Mouse (Mus musculus) adrenal gland (tissue): ENCODE data around the gene Erg28.

Experiments used
- intact Hi-C: fragments of 180-260 bp; cut with DNase I; formaldehyde crosslinking; loops from one replicate; pipeline ENCODE4 v1.15.1; 2025
- long read RNA-seq, 2 experiments: library from polyadenylated mRNA; unstranded; transcript quantifications; one replicate each; pipeline ENCODE4 v2.0.0; 2020; ENCODE audit warnings: borderline replicate concordance in 1 of 2; ENCODE audit not compliant: insufficient replicate concordance in 1 of 2

The Erg28 gene
- long read RNA-seq, experiment 1, transcript Erg28-201 (5 exons, 1,169 nt) = major isoform, 23 of 26 reads
- long read RNA-seq, experiment 1, partial matches to known transcripts = 0 of 26 reads
- long read RNA-seq, experiment 1, other reads (novel, unspliced or antisense) = 2 of 26 reads
- long read RNA-seq, experiment 2, transcript Erg28-201 (5 exons, 1,169 nt) = major isoform, 42 of 54 reads
- long read RNA-seq, experiment 2, partial matches to known transcripts = 4 of 54 reads
- long read RNA-seq, experiment 2, other reads (novel, unspliced or antisense) = 8 of 54 reads

DNA sequence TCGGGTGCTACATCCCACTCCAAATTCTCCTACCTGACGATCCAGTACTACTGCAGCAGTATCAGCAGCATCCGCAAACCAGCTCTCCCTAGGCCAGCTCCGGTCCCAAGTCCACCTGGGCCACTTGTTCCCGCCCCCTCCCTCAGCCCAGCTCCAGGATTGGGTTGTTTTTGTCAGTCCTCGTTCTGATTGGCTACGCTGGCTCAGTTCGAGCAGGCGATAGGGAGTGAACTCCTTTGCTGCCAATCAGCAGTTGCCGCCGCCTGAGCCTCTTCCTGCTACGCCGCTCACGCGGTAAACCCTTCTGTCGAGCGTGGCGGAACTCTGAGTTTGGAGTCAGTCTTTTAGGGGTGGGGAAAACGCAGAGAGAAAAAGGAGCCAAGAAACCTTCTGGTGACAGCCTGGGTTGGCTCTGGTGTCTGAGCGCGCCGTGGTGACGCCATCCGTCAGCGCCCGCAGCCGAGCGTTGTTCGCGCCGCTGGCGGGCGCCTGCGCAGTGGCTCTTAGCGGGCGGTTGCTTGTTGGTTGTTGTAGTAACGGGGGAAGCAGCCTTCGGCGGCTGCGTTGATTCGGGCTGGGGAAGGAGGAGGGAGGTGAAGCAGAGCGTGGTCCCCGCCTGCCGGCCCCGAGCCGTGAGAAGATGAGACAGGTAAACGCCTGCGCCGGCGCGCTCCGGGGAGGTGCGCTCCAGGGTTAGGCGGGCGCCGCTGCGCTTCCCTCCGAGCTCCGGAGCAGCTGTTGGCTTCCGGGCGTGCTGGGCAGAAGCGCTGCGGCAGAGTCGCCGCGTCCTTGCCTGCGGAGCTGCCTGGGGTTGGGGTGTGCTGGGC, at the start of gene Erg28, which contains the start of gene Ttll5:
Erg28 (minus strand) TSS at position 113 of the 827 bp plus-strand sequence.
Ttll5 (plus strand) TSS at position 222 of the 827 bp plus-strand sequence.
- intact Hi-C loops = no loop called here

DNA sequence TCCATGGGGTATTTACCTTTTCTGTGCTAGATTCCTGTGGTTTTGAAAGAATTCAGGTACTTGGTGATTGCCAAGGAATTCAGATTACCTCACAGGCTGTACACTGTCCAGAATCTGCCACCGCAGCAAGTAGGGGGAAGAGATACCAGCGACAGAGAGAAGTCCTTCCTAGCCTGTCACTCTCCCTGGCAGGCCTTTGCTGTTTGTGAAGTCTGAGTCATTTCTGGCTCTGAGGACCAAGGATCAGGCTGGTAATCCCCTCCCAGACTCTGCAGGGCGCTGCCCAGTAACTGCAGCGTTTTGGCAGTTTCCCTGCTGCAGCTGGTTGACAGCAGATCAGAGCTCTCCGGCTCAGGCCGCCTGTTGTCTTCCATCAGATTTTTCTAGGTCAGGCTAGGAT, 45.1 kb upstream of the Erg28 start:
- intact Hi-C loops = no loop called here

DNA sequence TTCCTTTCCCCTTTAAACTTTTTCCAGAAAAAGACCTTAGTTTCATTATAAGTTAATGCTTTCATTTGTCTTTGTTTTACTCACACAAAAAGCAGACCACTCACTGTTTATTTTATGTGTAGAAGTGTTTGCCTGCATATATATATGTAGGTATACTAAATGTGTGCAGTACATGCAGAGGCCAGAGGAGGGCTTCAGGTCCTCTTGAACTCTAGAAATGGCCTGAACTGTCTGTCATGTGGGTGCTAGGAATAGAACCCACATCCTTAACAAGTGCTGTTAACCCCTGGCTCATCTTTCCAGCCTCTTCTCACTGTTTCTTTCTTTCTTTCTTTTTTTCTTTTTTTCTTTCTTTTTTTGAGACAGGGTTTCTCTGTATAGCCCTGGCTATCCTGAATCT, 42.8 kb upstream of the Erg28 start:
- intact Hi-C loops = no loop called here

GRCm38 (mm10) chr12:85866624-85867023, 42.3 kb upstream of the Erg28 start:
- intact Hi-C loops = no loop called here

- intact Hi-C loops = no loop called here
These were observed 41.2 kb upstream of the Erg28 start for GRCm38 (mm10) chr12:85865526-85865925.

GRCm38 (mm10) chr12:85862514-85862913, 38.2 kb upstream of the Erg28 start:
- intact Hi-C loops = no loop called here

DNA sequence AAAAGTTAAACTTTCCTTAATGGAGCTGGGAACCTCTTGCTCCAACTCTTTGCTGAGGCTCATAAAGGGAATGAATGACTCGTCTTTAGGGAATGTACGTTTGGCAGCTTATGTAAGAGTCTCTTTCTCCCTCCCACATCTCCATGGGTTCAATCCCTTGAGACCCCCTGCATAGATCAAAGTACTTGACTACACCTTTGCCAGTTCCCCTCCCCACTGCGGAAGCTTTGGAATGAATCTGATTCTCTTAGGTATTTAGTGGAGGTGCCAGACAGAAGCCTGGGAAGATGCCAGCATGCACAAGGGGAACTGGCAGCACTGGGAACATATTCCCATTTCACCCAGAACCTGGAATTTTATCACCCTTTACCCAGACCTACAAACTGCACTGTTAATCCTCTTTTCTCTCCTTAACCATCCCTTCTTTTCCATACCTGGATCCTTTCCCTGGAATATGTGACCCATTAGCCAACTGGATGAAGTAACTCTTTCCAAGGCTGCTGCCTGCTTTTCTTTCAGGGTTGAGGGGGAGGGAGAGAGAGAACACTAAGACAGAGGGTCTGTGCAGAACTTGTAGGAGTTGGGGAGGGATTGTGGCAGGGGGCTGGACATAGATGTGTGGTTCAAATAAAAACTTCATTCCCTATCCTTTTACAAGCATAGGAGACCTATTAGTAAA, 35.3 kb upstream of the Erg28 start:
- intact Hi-C loops = no loop called here

GRCm38 (mm10) chr12:85859111-85859510, 34.8 kb upstream of the Erg28 start:
- intact Hi-C loops = no loop called here

DNA sequence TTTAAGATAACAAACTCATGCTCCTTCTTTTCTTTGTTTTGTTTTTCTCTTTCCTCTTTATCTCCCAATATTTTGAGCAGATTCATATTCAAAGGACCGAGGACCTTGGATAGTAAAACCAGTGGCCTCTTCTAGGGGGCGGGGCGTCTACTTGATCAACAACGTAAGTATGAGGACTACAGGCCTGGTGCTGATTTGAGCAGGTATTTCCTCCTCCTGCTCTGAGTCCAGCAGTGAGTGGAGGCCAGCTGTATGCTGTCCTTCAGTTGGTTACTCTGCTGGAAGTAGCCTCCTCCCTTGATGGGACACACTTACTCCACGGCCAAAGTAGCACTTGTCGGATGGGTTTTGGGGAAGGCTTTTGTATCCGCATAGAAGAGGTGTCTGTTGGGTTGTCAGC, 33.0 kb upstream of the Erg28 start:
- intact Hi-C loops = no loop called here

GRCm38 (mm10) chr12:85854271-85854670, 29.9 kb upstream of the Erg28 start:
- intact Hi-C loops = no loop called here

DNA sequence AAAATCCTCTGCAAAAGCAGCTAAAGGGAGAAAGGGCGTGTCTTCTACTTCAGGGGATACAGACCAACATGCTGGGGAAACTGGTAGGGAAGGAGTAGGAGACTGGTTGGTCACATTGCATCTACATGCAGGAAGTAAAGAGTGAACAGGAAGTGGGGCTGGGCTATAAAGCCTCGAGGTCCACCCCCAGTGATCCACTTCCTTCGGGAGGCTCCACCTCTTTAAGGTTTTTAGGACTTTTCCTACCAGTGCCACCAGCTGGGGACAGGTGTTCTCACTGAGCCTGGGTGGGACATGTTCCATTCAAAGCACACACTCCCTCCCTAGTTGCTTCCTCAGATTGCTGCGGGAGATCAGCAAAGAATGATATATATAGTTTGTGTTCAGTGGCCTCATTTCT, 29.5 kb upstream of the Erg28 start:
- intact Hi-C loops = no loop called here

DNA sequence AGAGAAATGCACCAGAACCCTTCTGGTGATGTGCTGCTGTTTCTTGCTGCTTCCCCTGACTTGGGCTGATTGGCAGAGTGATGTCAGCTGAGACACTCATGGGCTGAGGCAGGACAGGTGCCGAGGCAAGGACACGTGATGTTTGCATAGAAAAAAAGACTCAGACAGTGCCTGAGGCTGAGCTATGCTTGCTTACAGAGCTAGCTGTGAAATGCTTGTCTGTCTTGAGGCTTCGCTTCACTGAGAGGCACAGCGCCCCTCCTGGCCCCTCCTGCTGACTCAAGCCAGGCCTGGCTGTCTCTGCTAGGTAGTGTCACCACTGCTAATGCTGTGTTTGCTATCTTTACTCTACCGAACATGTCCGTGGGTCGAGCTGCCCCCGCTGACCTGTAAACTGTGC, 26.3 kb upstream of the Erg28 start:
- intact Hi-C loops = no loop called here

GRCm38 (mm10) chr12:85848164-85848958, 24.0 kb upstream of the Erg28 start:
- intact Hi-C loops = no loop called here

DNA sequence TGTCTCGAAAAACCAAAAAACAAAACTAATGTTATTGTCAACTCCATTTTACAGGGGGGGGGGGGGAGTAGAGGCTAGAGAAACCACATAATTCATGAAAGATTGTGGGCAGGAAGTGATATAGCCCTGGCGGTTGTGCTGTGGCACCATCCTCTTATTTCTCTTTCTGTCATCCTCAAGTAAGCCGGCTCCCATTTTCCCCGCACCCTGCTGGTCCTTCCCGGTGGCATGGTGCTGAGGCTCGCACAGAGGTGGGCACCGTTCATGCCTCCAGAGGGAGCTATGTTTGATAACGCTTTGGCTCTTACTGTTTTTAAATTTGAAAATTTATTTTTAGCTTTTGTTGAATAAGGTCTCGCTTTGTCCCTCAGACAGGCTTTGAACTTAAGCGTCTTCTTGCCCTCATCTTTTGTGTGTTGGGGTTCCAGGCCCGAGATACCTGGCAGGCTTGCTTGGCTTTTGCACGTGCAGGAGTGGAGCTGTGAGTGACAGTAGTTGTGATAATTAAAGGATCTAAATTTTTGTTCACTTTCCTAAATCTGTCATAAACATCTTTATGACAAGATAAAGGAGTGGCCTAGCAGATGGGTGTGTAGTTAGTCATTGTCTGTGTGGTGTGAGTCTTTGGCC, 15.1 kb upstream of the Erg28 start:
- intact Hi-C loops = no loop called here

DNA sequence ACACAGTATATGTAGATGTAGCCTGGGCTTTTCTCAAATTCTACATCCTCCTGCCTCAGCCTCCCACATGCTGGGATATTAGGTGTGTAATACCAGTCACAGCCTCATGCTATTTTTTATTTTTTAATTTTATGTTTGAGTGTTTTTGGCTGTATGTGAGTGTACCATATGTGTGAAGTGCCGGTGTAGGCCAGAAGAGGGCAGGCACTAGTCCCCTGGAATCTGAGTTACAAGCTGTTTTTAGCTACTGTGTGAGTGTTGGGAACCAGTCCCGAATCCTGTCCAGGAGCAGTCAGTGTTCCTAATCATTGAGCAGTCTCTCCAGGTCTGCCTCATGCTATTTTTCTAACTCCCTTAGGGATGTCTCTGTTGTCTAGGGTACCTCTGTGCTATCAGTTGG, 13.4 kb upstream of the Erg28 start:
- intact Hi-C loops = no loop called here

- intact Hi-C loops = no loop called here
These were observed 10.2 kb upstream of the Erg28 start for GRCm38 (mm10) chr12:85834543-85834942.

DNA sequence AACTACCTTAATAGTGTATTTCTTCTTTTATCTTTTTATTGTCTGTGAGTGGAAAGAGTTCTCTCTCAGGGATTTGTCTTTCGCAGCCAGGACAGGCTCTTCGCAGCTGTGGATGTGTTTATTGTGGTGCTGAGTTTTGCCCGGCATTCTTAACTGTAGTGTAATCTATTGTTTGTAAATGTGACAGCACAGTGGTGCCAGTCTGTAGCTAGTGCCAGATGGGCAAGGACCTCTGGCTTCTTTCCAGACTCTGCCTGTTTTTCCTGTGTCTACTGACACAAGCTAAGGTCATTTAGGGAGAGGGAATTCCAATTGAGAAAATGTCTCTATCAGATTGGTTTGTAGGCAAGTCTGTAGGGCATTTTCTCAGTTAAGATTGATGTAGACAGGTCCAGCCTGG, 6.3 kb upstream of the Erg28 start:
- intact Hi-C loops = no loop called here

DNA sequence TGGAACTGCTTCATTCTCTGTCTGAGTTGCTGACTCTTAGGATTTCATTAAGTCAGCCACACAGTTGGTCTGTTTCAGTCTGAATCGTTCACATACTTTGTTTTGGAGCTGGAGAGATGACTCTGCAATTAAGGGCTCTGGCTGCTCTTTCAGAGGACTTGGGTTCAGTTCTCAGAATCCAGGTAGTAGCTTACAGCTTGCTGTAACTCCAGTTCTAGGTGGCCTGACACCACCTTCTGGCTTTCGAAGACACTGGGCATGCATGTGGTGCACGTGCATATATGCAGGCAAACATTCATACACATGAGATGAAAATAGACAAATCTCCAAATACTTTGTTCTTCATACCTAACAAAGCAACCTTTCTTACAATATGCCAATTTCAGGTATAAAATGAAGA, 5.5 kb upstream of the Erg28 start:
- intact Hi-C loops = no loop called here

DNA sequence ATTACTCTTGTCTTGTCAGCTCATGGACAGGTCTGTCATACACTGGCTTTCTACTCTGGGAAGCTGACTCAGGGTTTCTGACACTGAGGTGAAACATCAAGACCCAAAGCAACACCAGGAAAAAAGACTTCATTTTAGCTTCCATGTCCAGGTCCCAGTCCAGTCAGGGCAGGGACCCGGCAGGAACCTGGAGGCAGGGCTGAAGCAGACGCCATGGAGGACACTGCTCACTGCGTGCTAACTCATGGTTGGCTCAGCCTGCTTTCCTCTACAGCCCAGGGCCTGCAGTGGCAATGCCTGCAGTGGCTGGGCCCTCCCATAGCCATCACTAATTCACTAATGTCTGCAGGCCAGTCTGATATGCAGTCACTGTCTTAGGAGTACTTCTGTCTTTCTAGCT, 4.5 kb upstream of the Erg28 start:
- intact Hi-C loops = no loop called here

DNA sequence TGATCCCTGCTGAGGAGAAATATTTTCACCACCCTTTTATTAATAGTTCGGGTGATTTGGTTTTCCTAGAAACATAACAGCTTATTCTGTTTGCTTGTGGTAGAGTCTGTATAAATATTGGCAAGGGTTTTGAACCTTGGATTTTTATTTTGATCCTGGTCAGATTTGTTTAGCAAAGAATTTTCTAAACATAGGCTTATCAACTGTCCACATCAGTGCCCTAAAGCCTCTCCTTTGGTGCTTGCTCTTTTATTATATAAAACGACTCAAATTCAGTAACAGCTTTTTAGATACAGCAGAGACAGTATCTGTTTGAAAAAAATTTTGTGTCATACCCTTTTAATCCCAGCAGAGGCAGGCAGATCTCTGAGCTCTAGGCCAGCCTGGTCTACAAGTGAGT, 1.5 kb upstream of the Erg28 start:
- intact Hi-C loops = no loop called here

GRCm38 (mm10) chr12:85825361-85825760, 1.0 kb upstream of the Erg28 start:
- intact Hi-C loops = no loop called here
